In the genomic region with DNA sequence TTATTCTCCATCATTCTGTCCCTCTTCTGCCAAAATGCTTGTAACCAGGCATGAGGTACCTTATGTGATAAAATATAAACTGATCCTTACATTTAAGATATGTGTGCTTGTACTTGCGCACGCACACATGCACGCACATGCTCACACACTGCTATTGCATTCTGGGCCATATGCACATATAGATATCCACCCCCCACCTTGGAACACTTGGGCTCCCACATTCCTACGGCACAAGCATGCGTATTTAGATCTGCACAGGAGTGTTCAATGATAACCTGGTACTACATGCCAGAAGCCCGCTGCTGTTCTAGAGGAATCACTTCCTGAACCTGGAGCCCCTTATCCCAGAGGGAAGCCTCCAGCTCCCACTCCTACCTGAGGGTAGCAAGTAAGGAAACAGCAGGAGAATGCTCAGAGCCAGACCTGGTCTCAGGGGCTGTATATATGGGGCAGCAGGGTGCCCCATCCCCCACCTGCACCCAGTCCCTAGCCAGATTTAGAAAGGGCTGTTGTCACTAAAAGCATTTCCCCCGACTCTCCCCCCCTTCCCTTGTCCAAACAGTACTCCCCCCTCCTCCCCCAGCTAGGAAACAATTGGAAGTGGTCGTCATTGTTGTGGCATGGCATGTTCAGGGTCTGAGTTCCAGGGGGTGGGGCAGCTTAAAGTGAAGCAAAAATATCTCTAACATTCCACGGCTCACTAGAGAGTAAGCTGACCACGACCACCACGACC, we compare ENCODE assay signal across 9 mouse cellular contexts. TPM values are rescaled to one million over a fixed set of nuclear protein-coding genes. Genes with fewer than 3 reads are reported as not detected.
DNase-seq lines count a peak whose midpoint lies in the region; ATAC-seq and TF ChIP-seq lines count a peak whose summit lies in the region.
"Had no signal": no experiment of that assay in that cellular context is flagged by ENCODE, and none has a peak within 500 bp of the region (broad histone marks: within the 10 kb centered on the region; RNA-seq: fewer than 3 reads in every experiment).

A gene (minus strand): TSS at position 491 of the 733 bp plus-strand sequence.

- H3K4me1 ChIP-seq in neural tube, embryonic 11.5 days (ENCODE audit: control insufficient read depth, insufficient read depth, low read length), result no peaks in the 10 kb centered on the region
- H3K4me1 ChIP-seq in heart, adult 2 months (ENCODE audit: control insufficient read depth, insufficient read depth, low read length), result no peaks in the 10 kb centered on the region; the same call in 1 of the 2 replicates
- H3K4me1 ChIP-seq in liver, embryonic 12.5 days, result 0 out of 2 replicates have a peak, but pooled peaks cover 6% of the 10 kb centered on the region
- H3K4me1 ChIP-seq in kidney, adult 2 months (ENCODE audit: control insufficient read depth, insufficient read depth, low read length), result no peaks in the 10 kb centered on the region
- H3K4me1 ChIP-seq: liver, embryonic 15.5 days had no signal

- no peak within 1 kb of the TSS for H3K27ac ChIP-seq in neural tube, embryonic 11.5 days (ENCODE audit: low read depth, low read length)
- peak within 1 kb of the TSS; percentile 53 for H3K27ac ChIP-seq in heart, adult 2 months
- H3K27ac ChIP-seq in liver, embryonic 12.5 days, result no peak within 1 kb of the TSS
- no peak within 1 kb of the TSS for H3K27ac ChIP-seq in kidney, adult 2 months (ENCODE audit: insufficient read depth, low read depth, low read length)
- H3K27ac ChIP-seq: liver, embryonic 15.5 days had no signal

- H3K79me2 ChIP-seq in heart, adult 2 months (replicated peaks; ENCODE audit: control insufficient read depth, insufficient read depth, low read length), result no peaks in the 10 kb centered on the region

- H3K36me3 ChIP-seq in neural tube, embryonic 11.5 days (ENCODE audit: control insufficient read depth, insufficient read depth, low read length), result no peaks in the 10 kb centered on the region
- no peaks in the 10 kb centered on the region for H3K36me3 ChIP-seq in heart, adult 2 months (ENCODE audit: control insufficient read depth, insufficient read depth, low read length)
- no peaks in the 10 kb centered on the region for H3K36me3 ChIP-seq in liver, embryonic 12.5 days
- no peaks in the 10 kb centered on the region for H3K36me3 ChIP-seq in kidney, adult 2 months (ENCODE audit: control insufficient read depth, insufficient read depth, low read length)
- H3K36me3 ChIP-seq: liver, embryonic 15.5 days had no signal

- no peaks in the 10 kb centered on the region for H3K9me3 ChIP-seq in neural tube, embryonic 11.5 days (ENCODE audit: control insufficient read depth, low read length)
- H3K9me3 ChIP-seq in liver, embryonic 12.5 days (replicated peaks), result no peaks in the 10 kb centered on the region
- H3K9me3 ChIP-seq: liver, embryonic 15.5 days had no signal

- no peak for TF ChIP-seq CTCF in heart, adult 2 months (IDR thresholded peaks at IDR 0.05)
- no peak for TF ChIP-seq CTCF in kidney, adult 2 months (conservative IDR thresholded peaks at IDR 0.05; ENCODE audit: insufficient read depth, insufficient read length, low read depth, low read length)

- no peaks in the 10 kb centered on the region for H3K27me3 ChIP-seq in neural tube, embryonic 11.5 days (ENCODE audit: control insufficient read depth, insufficient read depth, low read length)
- no peaks in the 10 kb centered on the region for H3K27me3 ChIP-seq in heart, adult 2 months (ENCODE audit: control insufficient read depth, insufficient read depth, low read length)
- H3K27me3 ChIP-seq in liver, embryonic 12.5 days (replicated peaks), result peaks cover 50% of the 10 kb centered on the region
- no peaks in the 10 kb centered on the region for H3K27me3 ChIP-seq in kidney, adult 2 months (replicated peaks; ENCODE audit: control insufficient read depth, insufficient read depth, low read length)
- H3K27me3 ChIP-seq: liver, embryonic 15.5 days had no signal

- H3K9ac ChIP-seq in neural tube, embryonic 11.5 days (ENCODE audit: low read length), result no peak within 1 kb of the TSS
- 0 out of 2 replicates have a peak within 1 kb of the TSS, but pooled peaks have one; percentile 26 for H3K9ac ChIP-seq in heart, adult 2 months (ENCODE audit: low read depth, low read length)
- no peak within 1 kb of the TSS for H3K9ac ChIP-seq in liver, embryonic 12.5 days
- H3K9ac ChIP-seq: liver, embryonic 15.5 days had no signal

- no peak; the same call in 1 of the 2 replicates for TF ChIP-seq POLR2A in heart, adult 2 months (IDR thresholded peaks at IDR 0.05; ENCODE audit: insufficient read depth, low read depth, low read length)
- no peak for TF ChIP-seq POLR2A in kidney, adult 2 months (IDR thresholded peaks at IDR 0.05; ENCODE audit: low read depth, low read length)

- no peak for DNase-seq in neural tube, embryonic 11.5 days (ENCODE audit: low spot score)
- no peak for DNase-seq in neural tube, embryonic 10.5 days (ENCODE audit: extremely low spot score, low spot score)
- peak in 1 of 2 experiments; percentile 43 for DNase-seq in heart, adult 2 months
- DNase-seq in left cerebral cortex, postnatal 36 days (ENCODE audit: low spot score in 2 of 2), result no peak
- DNase-seq in spleen, postnatal 14 days (ENCODE audit: low spot score in 2 of 2), result no peak
- no peak for DNase-seq in spleen, adult 18-20 months
- DNase-seq in kidney, adult 2 months, result no peak

- no peak within 1 kb of the TSS for H3K4me3 ChIP-seq in neural tube, embryonic 11.5 days (ENCODE audit: low read depth, low read length)
- no peak within 1 kb of the TSS for H3K4me3 ChIP-seq in heart, adult 2 months
- H3K4me3 ChIP-seq in liver, embryonic 12.5 days, result no peak within 1 kb of the TSS
- no peak within 1 kb of the TSS for H3K4me3 ChIP-seq in kidney, adult 2 months (ENCODE audit: insufficient read depth, low read depth, low read length)
- H3K4me3 ChIP-seq: liver, embryonic 15.5 days had no signal

- TF ChIP-seq EP300 in heart, adult 2 months (IDR thresholded peaks at IDR 0.05; ENCODE audit: insufficient read depth, low read depth, low read length), result peak; percentile 90

- WGBS in neural tube, embryonic 11.5 days, result 61% methylated on average over 11 of the region's 11 CpGs
- WGBS in heart, adult 2 months, result 20% methylated on average over 11 of the region's 11 CpGs
- 43% methylated on average over 11 of the region's 11 CpGs for WGBS in liver, embryonic 12.5 days (ENCODE audit: insufficient replicate concordance)
- 57% methylated on average over 11 of the region's 11 CpGs for WGBS in kidney, adult 2 months

- no peak for ATAC-seq in neural tube, embryonic 11.5 days (ENCODE audit: insufficient read depth, low FRiP score, low TSS enrichment)
- no peak for ATAC-seq in liver, embryonic 12.5 days

- H3K4me2 ChIP-seq in neural tube, embryonic 11.5 days (ENCODE audit: low read depth), result no peak within 1 kb of the TSS
- no peak within 1 kb of the TSS for H3K4me2 ChIP-seq in liver, embryonic 12.5 days
- H3K4me2 ChIP-seq: liver, embryonic 15.5 days had no signal

- intact Hi-C loops in heart, adult 2 months (cut with DNase I), result no loop called here
- intact Hi-C loops in left cerebral cortex, postnatal 36 days (cut with DNase I), result loop anchor here (1.0 kb wide), 1 partner anchor 18 kb away; no protein-coding TSS in a partner anchor

RNA-seq across cellular contexts. Expression of the gene that starts here (rescaled TPM):
- polyA plus RNA-seq in neural tube, embryonic 11.5 days (2014; fragmentation: Nextera tagmentation; extraction: Ambion mirVana), result 15.1 and 15.6 TPM in 2 replicates
- 1,000 to 10,000 TPM; 1,935 to 2,240 TPM for total RNA-seq in heart, adult 2 months (2021)
- 19.8 and 29.5 TPM in 2 replicates for polyA plus RNA-seq in heart, adult 2 months (2012; rRNA removed)
- 10 to 100 TPM; 20.1 to 22.2 TPM for total RNA-seq in left cerebral cortex, postnatal 36 days (2021)
- polyA plus RNA-seq in liver, embryonic 12.5 days (2016; fragmentation: Nextera tagmentation; extraction: Ambion mirVana), result 0.82 and 2.4 TPM in 2 replicates
- 0.05 and 5.2 TPM in 2 replicates for polyA plus RNA-seq in kidney, adult 2 months (2012; rRNA removed)

Comparison
In these comparisons a context has a peak if more than half of its experiments do, and no peak if none do; other contexts are left out.
1. RNA of the gene that starts here (total RNA-seq): 1,935 to 2,240 TPM in heart, adult 2 months; 20.1 to 22.2 TPM in left cerebral cortex, postnatal 36 days; every median in the first group is over 10 times any median in the second.